Mouse (Mus musculus) brain, embryonic 14.5 days (tissue): ENCODE measurements around the gene Upb1. TPM values are rescaled to one million over a fixed set of nuclear protein-coding genes. Genes with fewer than 3 reads are reported as not detected.
A peak's percentile ranks its signal among the peaks of the same experiment; 100 is the strongest.
"Not testable (repeated sequence)": the region's sequence is repeated elsewhere in the genome, so short reads cannot be mapped to it uniquely, and the experiment has no call there.

Experiments used
- DNase-seq: peaks from one replicate; pipeline ENCODE4 v3.0.0-alpha.2; 2011; ENCODE audit warnings: low read depth
- CTCF ChIP-seq: fragments of 200-500 bp; IDR thresholded peaks from 2 replicates; pipeline ENCODE4 v1.5.1; 2012; ENCODE audit warnings: inconsistent platforms, mild to moderate bottlenecking, moderate library complexity, borderline replicate concordance; ENCODE audit not compliant: insufficient read depth, insufficient read length; ENCODE audit errors: extremely low read depth
- POLR2A ChIP-seq: fragments of 200-500 bp; IDR thresholded peaks from 2 replicates; pipeline ENCODE4 v1.6.1; 2012; ENCODE audit warnings: mild to moderate bottlenecking, inconsistent platforms, borderline replicate concordance; ENCODE audit not compliant: poor library complexity, insufficient read depth, insufficient read length, severe bottlenecking; ENCODE audit errors: extremely low read depth
- polyA plus RNA-seq: library from polyadenylated mRNA; depleted of rRNA; stranded (reverse); fragments of >200 nt; gene quantifications from 2 replicates; pipeline ENCODE4 v1.2.3, GENCODE M21; 2012; rRNA removed

The Upb1 gene
- 0.04 TPM in 1 of 2 replicates, not detected in the other for polyA plus RNA-seq

DNA sequence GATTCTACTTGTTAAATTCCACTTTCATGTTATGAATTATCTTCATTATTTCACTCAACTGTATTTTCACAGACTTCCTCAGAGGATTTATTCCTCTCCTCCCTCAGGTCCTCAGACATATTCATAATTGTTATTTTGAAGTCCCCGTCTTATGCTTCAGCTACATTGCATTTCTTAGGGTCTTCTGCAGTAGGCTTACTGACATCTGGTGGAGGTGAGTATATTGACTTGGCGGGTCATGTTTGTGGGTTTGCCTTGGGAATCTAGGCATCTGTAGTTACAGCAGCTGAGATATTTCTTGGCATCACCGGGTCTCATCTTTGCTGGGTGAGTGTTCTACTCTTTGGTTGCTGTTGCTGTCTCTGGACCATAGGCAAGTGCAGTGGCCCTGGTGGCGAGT is at the start of gene Upb1:
Gene Upb1, plus strand, starts transcription at position 158 of the 400 bp plus-strand sequence.
- DNase-seq = no peak
- TF ChIP-seq CTCF (no peak), POLR2A (no peak)

DNA sequence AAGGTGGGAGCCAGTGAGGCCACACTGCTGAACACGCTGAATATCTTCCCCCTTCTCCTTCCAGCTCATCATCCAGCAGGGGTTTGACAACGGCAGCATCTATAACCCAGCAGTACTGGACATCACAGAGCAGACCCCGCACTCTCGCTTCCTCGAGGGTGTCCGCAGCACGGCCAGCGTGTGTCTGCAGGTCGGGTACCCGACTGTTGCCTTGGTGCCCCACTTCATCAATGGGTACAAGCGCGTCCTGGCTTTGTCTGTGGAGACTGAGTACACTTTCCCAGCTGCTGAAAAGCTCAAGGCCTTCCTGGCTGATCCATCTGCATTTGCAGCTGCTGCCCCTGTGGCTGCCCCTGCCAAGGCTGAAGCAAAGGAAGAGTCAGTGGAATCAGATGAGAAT is 48.4 kb upstream of the Upb1 start:
- no peak for DNase-seq
- no peak for TF ChIP-seq POLR2A
- TF ChIP-seq CTCF = no peak

DNA sequence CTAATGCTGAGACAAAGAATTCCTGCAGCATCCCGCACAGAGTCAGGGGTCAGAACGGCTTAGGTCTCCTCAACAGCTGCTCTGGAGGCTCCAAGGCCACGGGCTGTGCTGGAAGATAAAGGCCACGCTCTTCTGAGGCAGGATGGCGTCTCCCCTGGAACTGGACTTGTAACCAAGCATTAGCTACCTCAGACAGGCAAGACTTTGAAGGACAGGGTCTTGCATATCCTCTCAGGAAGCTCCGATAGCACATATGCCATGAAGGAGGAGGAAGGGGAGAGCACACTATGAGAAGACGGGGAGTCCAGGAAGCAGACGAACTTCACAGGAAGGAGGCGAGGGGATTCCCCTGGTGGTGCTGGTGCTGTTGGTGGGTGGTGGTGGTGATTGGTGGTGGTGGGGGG is 47.1 kb upstream of the Upb1 start:
- not testable (repeated sequence) for DNase-seq

DNA sequence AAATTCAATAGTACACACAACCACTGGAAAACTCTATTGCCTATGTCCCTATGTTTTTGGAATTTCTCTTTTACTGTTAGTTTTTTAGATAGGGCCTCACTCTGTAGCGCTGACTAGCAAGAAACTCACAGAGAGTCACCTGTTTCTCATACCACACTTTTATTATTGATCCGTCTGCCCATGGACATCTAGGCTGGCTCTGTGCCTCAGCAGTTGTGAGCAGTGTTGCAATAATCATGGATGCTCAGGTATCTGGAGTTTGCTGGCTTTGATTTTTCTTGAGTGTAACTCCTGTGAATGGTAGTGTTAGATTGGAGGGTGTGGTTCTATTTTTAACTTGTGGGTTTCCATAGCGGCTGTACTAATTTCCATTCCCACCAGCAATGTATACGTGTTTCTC is 45.6 kb upstream of the Upb1 start:
- DNase-seq = no peak
- TF ChIP-seq CTCF (no peak), POLR2A (no peak)

DNA sequence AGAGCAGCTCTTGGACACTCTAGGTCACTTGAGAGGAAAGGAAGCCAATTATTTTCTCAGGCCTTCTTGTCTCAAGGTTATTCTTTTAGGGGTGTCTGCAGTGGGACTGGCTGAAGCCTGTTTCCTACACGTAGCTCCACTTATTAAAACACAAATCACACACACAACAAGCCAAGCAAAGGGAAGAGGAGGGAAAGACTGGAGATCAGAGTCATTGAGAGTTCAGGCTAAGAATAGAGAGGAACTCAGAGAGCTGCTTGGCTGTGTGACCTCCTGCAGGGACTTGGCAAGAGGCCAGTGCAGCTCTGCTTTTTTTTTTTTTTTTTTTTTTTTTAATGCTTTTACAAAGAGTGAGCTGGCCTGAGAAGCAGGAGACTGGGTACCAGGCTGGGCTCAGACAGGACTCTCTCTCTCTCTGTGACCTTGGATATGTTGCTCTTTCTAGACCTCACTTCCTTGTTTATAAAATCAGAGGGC is 36.7 kb upstream of the Upb1 start:
- peak; percentile 87 for DNase-seq

DNA sequence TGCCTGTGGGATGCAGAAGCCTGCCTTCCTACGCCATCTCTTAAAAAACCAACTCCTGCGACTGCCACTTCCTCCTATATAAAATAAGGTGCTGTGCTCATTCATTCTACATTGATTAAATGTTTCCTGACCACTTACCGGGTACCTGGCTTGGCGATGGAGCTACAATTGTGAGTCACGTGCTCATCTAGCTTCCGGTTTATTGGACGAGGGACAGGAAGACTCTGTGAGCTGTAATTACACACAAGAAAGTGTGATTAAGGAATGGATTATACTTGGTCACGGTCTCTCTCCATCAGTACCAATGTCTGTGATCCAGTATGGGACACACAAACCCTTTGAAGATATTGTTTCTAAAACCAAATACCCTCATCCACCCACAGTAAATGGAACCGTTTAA is 36.1 kb upstream of the Upb1 start:
- TF ChIP-seq CTCF = no peak
- no peak for TF ChIP-seq POLR2A

DNA sequence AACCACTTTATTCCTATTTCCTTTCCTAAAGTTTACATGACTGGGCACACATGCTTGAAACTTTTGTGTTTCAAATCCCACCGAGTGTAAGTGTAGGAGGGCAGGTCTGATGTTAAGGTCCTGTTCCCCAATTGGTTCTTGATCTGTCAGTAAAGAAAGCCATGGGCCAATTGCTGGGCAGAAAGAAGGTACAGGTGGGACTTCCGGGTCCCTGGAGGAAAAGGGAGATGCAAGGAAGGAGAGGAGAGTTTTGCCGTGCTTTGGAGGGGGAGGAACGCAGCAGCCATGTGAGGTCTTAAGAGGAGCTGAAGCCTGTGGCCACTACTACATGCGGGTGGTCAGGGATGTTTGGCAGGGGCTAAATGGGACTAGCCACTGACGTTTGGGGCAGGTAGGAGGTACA is 35.7 kb upstream of the Upb1 start:
- no peak for TF ChIP-seq CTCF
- TF ChIP-seq POLR2A = no peak
- DNase-seq = peak; percentile 35

More for the DNA sequence above, 36.1 kb upstream of the Upb1 start:
- DNase-seq = no peak

DNA sequence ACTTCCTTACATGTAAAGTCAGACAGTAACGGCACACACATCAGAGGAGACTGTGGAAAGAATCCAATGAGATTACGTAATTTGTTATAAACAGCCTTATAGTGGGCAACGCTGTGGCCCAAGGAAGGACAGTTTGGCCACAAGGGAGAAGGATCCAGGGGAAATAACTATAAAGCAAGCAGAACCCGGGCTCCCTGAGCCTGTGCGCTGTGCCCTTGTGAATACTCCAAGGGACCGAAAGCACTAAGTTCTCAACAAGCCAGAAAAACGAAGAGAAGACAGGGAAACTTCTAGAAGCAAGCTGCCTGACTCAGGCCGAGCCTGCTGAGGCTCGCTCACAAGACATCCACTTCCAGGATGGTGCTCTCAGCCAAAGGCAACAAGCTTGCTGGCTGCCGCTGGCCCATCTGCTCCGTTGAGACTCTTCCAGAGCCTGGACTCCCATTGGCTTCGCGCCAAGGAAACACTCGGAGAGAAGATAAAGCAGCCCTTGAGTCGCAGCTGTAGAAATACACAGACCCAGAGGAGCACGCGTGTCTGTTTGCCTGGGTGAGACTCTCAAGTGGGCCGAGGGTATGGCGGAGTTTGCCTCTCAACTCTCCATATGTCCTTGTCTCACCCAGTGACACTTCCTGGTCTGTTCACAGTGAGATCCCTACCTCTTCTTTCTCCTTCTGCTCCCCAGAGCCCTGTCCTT is 27.1 kb upstream of the Upb1 start:
- peak; percentile 58 for DNase-seq

DNA sequence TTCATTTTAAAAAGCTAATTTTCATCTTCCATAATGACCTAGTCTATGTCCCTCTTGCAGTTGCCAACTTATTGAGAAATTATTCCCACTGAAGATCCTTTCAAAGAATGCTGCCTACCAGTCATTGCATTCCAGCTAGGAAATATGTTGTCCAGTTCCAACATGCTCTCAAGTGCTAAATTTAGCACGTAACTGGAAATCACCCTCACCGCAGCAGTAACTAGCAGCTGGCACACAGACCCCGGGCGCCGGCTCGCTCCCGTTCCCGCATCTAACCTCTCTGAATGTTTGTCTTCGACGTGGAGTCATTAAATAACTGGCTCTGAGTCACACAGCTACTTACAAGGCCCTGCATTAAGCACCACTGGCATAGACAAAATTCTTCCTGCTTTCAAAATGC is 22.2 kb upstream of the Upb1 start:
- no peak for TF ChIP-seq POLR2A
- TF ChIP-seq CTCF = no peak
- no peak for DNase-seq

DNA sequence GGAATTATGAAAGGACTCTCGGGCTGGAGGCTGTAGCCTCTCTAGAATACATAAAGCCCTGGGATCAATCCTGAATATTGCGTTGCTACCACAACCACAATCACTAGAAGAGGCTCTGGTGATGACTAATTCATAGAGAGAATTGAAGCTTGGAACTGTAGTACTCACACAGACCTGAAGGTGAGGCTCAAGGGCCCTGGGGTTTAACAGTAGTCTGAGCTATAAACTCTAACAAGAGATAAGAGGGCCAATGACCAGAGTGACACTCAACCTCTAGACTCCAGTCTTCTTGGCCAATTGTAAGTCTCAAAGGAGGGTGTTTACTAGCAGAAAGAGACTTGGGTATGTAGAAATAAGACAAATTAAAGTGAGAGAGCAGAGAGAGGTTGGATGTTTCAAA is 10.8 kb upstream of the Upb1 start:
- no peak for TF ChIP-seq POLR2A
- no peak for TF ChIP-seq CTCF
- DNase-seq = no peak

DNA sequence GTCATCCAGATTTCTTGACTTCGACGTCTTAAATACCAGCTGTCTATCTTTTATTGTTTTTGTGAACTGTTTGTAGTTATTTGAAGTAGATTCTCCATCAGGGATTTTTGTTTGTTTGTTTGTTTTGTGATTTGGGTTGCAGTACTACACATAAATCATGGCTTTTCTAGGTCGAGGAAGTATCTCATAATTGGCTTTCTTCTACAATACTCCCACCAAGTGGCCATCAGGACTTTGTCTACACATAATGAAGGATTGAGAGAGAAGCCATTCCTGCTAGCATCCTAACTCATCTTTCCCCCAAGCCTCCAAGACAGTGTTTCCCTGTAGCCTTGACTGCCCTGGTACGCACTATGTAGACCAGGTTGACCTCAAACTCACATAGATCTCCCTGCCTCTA is 10.1 kb upstream of the Upb1 start:
- no peak for TF ChIP-seq CTCF
- TF ChIP-seq POLR2A = no peak
- no peak for DNase-seq

DNA sequence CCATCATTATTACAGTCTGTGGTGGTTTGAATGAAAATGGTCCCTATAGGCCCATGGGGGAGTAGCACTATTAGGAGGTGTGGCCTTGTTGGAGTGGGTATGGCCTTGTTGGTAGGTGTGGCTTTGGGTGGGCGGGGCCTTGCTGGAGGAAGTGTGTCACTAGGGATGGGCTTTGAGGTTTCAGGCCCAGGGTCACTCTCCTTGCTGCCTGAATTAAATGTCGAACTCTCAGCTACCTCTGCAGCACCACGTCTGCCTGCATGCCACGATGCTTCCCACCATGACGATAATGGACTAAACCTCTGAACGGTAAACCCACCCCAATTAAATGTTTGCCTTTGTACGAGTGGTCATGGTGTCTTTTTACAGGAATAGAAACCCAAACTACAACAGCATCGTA is 6.1 kb upstream of the Upb1 start:
- TF ChIP-seq POLR2A (no peak), CTCF (no peak)
- DNase-seq = no peak

DNA sequence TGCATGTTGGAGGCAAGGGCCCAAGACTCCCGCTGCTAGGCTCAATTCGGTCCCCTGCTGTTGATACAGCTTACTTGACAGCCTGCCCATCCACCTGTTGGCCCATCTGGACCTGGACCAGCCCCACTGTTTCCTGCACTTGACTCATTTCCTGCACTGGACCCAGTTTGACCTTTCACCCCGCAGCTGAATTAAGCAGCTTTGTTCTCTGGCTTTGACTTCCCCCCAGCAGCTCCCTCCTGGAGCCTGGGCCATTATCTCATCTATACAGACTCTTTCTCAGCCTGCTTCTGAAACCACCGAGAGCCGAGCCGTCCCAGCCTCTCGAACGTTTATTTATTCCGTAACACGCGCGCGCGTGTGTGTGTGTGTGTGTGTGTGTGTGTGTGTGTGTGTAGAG is 3.9 kb upstream of the Upb1 start:
- no peak for TF ChIP-seq CTCF
- TF ChIP-seq POLR2A = no peak
- DNase-seq = peak; percentile 47
